Mouse (Mus musculus): ENCODE results near the gene Tesc.
A peak's percentile ranks its signal among the peaks of the same experiment; 100 is the strongest.

The Tesc gene

DNA sequence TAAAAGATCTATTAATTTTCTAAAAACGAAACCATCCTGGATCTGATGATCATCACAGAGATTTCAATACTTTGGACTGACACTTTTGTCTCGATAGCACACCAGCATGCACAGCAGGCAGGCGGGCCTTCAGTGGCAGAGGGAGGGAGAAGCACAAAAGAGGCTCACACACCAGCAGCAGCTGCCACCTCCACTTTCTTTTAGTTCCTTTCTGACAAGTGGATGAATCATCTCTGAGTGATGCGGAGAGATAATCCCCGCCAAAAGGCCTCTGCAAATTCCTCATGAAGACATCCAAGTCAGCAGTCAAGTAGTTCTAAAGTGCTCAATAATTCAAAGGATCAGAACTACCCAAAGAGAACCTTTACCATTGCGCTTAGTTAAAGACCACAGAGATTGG, 51.8 kb downstream of the Tesc start:
- DNase-seq = no peak

DNA sequence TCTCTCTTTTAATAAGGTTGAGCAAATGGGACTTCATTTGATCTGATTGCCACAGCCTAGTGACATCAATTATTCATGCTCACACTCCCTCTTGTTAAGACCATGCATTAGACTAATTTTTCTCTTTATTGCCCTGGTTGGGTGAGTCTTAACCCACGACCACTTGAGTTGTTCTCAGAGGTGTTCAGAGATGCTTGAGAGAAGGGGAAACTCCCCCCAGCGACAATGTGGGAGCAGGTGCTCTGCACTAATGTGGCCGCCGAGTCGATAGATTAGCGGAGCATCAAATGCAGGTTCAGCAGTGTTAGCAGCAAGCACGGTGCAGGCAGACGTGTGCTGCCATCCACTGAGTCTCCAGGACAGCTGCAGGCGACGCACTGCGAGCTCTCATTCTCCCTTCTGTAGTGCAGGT, 52.3 kb downstream of the Tesc start:
- DNase-seq = no peak

DNA sequence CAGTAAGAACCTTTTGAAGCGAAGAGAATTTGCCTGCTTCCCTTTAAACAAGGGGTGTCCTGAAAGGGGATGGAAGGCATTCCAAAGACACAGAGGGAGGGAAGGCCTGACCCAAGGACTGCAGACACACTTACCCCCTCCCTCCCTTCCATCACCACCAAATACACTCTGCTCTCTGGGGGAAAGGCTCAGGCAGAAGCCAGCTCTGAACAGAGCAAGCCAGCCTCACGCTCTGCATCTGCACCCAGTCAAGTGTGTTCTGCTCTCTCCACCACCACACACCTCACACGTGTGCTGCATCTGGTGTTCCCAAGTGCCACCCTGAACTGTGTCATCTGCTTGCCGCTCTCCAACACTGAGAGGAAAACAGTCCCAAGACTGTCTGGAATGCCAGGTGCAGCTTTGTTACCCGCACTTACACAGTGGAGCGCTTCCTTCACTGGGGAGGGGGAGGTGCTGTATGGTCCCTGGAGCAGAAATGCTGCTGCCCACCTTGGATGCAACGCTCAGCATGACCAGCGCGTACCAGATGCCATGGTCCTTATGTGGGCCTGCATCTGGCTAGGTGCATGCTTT, 53.9 kb downstream of the Tesc start:
- DNase-seq = no peak

DNA sequence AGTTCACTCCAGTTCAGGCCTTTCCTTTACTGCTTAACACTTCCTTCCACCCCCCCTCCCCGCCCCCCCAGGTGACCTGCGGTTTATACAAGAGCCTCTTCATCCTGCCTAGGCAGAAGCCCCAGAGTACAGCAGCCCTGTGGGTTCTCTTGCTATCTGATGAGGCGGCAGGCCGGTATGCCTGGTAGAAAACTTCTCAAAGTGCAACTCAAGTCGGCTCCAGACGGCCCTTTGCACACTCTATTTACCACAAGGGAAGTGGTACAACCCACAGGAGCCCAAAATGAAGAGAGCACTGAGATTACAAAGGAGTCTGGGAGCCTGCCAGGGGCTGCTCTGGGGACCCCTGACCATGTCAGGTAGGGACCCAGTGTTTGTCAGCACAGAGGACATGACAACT, 54.5 kb downstream of the Tesc start:
- no peak for DNase-seq

DNA sequence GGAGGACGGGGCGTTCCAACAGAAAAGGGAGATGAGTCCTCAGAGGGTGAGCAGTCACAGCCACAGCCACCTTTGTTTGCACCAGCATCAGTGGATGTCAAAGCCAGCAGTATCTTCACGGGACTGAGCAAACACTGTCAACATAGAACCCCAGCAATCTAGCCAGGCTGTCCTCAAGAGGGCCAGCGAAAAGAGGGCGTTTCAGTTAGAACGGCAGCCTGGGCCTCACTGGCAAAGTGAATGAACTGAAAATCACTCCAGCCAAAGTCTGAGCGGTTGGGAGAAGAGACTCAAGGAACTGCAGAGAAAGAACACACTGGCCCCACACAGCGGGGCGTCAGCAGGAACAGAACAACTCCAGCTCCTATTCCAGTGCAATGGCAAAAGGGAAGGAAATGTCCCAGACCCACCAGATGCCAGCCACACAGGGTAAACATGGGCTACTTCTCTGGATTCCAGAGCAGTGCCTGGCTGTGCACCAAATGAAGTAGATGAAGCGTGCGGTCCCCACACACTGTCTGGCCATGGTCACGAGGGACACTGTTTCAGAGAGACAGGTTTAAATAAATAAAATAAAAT, 55.6 kb downstream of the Tesc start:
- no peak for DNase-seq

DNA sequence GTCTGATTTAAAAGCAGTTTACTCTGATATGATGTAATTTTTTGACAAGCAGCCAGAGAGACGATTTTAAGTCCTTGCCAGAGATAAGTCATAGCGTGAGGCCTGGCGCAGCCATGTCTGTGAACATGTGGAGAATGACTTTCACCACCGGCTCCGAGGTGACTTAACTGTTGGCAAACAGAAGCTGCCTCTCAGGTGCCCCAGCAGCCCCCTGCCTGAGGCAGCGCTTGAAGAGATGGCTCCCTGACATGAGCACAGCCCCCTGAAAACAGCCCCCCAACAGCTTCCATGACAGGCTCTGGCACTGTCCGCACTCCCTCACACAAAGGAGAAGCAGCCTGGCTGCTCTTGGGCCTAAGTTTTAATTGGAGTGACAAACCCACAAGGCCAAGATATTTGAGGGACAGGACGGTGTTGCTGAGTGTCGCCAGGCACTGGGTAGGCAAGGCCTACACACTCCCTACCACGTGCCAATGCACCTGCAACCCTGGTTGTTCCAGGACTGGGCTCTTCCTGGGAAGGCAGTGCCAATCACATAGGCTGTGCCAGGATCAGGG, 56.7 kb downstream of the Tesc start:
- no peak for DNase-seq

DNA sequence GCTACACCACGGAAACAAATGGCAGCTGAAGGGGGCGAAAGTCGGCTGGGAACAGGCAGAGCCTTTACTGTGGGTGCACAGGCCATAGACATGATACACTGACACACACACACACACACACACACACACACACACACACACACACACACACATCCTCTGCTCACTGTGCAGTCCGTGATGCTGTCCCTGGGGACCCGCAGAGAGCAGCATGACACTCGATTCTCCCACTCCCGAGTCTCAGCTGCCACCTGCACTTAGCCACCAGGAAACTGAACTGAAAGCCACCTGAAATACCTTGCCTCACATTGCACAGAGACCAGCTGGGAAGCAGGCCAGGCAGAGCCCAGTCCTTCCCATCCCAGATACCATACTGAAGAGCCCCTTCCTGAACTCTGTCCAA, 57.8 kb downstream of the Tesc start:
- no peak for DNase-seq

DNA sequence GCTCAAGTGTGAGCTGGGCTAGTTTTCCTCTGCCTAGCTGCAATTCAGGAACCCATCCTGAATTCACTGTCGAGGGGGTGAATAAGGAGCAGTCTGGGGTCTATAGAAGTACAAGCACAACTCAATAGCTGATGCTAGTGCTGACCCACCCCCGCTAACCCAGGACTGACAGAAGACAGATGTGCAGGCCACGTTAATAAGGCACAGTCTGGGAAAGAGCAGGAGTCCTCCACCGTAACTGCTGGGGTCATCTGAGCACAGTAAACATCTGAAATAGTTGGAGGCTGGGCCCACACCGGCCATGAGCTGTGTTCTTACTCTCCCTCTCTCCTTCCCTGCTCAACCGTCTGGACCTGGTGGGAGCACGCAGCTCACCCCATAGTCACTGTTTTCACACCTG, 59.4 kb downstream of the Tesc start:
- no peak for DNase-seq

DNA sequence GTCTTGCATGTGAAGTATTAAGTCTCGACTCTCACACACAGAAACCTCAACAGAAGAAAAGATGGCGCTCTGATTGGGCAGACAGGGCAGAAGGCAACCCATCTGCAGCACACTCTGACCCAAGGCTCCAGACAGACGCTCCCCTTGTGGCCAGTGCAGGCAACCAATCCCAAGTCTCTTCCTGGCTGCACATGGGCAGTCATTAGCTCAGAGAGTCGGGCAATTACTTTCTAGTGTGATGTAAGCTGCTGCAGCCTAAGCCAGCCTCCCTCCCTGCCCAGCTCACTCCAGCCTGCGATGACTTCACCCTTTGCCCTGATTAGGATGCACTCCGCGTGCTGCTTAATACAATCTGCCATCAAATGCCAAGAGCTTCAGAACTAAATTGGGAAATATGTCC, 61.6 kb downstream of the Tesc start:
- peak in 1 of 2 experiments; percentile 63 for DNase-seq

DNA sequence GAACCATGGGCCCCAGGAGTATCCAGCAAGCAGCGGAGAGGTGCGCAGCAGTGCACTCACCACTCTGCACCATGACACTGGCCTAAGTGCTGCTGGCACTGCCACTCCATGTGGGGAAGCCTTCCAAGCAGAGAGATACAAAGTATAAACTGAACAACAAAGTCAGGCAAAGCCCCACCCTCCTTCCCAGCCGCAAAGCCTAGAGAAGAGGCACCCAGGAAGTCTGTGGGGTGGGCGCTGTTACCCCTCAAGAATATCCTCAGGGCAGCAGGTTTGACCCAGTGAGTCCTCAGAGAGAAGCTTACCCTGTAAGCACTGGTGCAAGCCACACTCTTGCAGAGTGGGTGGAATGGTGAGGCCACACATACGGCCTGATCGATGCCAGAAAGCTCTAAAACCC, 62.6 kb downstream of the Tesc start:
- DNase-seq = no peak

DNA sequence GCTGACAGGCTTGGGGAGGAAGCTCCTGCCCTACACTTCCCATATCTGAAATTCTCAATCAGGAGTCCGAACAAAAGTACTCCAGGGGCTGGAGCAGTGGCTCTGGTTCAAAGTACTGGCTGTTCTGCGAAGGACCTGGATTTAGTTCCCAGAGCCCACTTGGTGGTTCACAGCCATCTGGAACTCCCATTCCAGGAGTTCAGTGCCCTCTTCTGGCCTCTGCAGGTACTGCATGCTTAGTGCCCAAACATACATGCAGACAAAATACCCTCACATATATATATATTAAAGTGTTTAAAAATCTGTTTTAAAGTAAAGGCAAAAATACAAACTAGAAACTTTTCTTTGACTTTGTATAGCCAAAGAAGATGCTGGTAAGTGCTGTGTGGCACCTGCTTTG, 63.3 kb downstream of the Tesc start:
- DNase-seq = peak in 1 of 2 experiments; percentile 67

DNA sequence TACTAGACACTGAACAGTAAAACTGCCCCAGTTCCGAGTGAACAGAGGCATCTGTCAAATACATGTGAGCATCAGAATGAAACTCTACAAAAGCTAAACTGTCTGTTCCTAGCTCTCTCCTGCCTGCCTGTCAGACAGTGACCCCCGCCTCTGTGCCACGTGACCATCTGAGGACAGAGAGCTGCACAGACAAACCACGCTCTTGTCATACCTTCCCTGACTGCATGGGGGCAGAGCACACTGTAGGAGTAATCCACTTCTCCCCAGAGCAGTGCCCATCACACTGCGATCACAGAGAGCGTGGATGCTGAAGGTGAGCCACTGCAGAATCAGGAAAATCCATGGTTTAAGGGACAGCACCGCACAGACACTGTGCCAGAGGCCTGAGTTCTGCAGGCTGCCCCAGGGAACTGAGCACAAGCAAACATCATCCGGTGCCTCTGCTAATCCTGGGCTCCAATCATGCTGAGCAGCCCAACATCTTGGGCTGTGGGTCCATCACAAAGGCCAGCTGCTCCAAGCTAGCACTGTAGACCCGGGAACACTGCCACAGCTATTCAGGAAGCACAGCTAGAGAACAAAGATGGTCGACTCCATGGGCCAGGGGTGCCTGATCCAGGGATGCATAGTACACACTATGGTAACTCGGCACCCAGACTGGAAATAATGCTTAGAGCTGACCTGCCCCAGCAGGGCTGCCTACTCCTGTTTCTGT, 65.9 kb downstream of the Tesc start:
- DNase-seq = no peak

DNA sequence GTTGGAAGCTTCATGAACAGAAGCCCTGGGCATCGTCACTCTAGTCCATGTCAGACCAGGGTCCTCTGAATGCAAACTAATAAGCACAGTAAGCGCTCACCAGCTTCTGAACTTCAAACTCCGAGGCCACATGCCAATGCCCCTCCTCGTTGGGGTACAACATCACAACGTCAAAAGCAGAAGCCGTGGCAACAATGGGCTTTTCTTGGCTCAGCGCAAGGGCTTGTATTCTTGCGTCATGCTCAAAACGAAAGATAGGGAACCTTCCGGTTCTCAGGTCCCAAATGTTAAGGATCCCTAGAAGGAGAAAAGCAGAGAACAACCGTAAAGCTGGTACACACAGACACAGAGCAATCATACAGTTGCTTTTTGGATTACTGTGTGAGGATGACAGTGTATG, 67.9 kb downstream of the Tesc start:
- no peak for DNase-seq

DNA sequence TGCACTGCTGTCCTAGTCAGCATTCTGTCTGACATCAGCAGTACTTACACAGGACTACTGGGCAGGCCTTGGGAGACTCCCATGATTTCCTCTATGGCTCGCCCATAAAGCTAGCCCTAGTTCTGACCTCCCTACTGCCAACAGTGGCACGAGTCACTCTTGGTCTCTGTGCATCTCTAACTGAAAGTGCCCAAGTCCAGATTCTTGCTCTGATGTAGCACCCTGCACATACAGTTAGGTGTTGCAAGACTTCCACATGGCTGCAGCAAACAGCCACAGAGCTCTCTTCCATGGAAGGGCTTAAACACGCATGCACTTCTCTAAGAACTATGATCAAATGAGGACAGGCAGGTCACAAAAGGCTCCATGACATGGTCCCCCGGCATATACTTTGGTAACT, 68.3 kb downstream of the Tesc start:
- DNase-seq = no peak

DNA sequence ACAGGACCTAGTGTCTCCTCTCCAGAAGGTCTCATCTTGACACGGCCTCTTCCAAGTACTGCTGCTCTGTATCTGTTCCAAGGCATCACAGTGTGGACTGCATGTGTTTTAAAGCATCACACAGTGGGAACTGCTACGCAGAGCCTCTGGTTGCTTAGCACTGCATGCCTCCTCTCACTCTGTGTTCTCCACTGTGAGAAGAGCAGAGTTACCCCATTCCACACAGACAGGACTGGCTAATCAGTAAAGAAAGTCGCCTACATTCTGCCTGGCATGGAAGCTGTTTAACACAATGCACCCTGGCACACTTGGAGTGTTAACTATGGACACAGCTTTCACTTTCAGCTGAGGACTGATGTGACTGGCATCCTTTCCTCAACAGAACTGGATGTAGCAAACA, 68.8 kb downstream of the Tesc start:
- DNase-seq = no peak

DNA sequence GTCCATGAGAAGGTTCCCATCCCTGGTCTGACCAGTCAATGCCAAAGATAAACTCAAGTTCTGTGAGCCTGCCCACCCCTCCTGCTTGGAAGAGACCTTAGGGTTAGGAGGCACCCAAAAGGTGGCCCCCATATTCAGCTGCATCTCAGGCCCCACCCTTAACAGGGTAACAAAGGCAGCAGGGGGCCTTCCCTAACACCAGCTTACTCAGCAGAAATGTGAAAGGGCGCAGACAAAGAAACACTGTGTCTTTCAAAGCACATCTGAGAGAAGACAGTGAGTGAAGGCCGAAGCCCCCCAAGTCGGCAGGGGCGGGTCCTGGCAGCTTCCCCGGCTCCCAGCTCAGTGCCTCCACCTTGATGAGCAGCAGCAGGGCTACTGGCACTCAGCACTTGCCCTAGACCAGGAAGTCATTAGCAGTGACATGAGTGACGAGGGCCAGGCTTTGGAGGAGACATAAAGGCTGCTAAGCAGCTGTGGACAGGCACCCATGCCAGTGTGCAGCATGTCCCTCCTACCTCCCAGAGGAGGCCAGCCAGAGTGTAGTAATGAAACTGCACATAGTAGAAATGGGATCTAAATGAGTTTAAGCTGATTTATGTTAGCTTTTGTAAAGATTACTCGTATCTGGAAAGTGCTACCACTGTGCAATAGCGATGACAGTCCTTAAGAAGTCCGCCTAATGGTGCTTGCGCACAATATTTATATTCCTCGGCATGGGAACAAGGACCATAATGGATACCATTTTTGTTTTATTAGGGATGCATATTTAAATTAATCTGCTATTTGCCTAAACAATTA, 71.7 kb downstream of the Tesc start:
- no peak for DNase-seq

DNA sequence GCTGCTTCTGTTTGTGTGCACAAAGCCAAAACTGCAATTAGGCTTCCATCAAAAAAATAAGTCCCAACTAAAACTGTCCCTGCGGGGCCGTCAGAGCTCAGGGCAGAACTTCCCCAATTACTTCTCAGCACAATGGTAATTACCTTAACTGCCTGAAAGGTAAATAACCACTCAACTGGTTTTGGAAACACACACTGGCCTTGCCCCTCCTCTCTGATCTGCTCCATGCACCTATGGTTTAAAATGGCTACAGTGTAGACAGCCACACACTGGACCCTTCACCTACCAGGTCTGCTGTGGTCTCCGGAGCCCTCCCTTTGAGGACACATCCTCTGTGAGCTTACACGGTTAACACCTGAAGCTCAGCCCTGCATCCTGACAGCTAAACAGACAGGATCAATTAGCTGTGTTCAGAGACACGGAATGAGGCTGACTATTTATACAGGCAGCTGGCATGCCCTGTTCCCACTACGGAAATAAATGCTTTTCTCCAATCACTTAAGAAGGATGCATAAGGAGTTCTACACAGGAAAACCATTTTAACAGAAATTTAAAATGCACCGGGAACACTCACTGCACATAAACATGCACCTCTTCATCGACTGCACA, 72.4 kb downstream of the Tesc start:
- DNase-seq = no peak

DNA sequence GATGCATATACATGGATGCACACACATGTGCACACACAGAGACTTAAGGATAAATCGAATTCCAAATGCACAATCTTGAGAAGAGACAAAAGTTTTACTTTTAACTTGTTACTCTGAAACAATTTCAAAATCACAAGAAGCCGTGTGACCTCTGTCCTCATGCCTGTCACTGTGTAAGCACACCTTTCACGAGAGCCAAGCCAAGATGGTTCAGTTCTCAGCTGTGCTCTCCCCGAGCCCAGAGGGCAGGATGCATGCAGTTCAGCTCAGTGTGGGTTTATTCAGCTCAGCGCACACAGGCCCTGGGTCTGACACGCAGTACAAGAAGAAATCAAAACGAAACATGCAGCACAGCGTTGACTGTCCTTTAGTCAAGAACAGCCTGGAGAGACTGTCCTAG, 78.0 kb downstream of the Tesc start:
- peak in 1 of 2 experiments; percentile 53 for DNase-seq

DNA sequence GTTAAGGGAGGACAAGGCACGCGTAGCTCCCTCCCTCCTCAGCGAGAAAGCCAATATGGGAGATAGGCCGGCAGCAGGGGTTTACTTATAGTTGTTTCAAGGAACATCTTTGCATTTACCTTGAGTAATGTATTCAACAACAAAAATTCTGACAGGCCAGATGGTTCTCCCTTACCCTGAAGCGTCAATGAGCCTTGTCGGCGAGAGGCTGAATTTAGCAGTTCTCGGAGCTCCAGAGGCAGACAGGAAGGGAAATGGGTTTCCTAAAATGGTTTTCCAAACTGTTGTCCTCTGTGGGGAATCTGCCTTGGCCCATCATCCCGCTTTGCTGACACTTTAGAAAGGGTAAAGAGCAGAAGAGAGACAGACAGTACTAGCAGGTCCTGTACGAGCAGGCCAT, 79.1 kb downstream of the Tesc start:
- DNase-seq = no peak

DNA sequence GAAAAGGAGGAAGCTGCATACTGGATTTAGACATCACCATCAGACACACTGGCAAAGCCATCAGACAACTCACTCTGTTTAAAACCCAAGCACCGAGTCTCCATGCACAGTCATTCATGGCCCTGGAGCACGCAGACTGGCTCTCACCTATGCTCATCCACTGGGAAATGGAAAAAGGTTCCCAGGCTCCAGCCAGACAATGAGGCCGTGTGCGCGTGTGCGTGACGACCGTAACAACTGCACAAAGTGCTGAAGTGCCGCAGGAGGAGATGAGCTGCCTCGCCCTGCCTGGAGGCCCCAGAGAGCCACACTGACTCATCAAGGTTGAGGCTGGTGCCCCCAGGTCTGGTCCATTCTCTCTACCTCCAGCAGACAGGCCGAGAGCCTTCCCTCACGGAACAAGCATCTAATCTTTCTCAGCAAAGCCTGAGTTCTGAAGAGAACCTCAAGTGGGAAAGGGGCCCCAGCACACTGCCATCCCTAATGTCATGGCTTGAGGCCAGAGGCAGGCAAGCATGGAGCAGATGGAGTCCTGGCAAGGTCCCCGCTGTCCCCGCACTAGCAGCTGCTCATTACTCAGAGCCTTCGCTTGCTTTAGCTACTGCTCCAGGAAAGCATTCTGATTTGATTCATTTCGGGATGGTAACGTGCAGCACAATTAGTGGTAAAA, 80.7 kb downstream of the Tesc start:
- no peak for DNase-seq

DNA sequence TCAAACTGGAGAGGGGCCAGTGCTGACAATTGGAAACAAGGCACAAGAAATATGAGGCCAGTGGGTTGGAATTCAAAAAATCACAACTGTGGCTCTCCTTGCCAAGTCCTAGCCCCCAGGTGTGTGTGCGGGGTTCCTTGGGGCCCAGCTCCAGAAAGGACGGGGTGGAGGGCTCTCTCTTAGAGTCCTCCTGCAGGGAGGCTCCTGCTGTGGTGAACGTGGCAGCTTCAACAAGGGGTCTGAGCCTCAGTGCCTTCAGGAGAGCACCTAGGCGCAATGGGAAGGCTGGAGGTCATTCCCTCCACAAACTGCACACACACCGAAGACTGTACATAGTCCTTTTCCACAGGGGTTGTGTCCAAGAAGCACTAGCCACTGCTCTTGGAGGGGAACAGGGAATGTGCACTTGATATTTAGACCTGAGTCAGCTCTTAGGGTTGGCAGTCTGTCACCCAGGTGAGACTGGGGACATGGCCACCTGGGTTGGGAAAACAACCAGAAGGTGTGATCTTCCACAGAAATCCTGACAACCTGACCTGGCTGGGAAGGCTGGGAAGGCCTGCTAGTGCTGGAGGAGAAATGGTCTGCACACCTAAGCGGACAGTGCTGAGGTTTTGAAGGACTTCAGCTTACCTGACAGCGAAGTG, 81.4 kb downstream of the Tesc start:
- no peak for DNase-seq

Data from kidney, postnatal 25 days (tissue).